Mouse (Mus musculus) CD4-positive, CD25-positive, alpha-beta regulatory T cell (primary cell): ENCODE results near the gene 4632433K11Rik. TPM values are rescaled to one million over a fixed set of nuclear protein-coding genes. Genes with fewer than 3 reads are reported as not detected.

Experiments
- polyA plus RNA-seq: library from polyadenylated mRNA; unstranded; fragments of 100-300 nt; shearing (Covaris generic); gene quantifications from one replicate; pipeline ENCODE4 v1.2.1, GENCODE M21; 2017

4632433K11Rik gene
- not detected for polyA plus RNA-seq

DNA sequence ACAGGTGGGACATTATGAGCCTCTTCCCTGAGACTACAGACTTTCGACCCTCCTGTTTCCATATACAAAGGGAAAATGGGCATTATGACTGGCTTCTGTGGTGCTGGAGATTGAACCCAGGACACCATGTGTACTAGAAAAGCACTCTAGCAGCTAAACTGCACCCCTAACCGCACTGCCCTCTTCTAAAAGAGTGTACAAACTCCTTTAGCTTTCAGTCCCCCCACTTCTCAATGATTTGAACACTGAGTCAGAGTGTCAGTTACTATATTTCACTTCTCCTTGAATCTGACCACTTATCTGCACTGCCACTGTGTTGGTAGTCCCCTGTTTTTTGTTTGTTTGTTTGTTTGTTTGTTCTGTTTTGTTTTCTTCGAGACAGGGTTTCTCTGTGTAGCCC lies at the start of gene 4632433K11Rik:
TSS of gene 4632433K11Rik (plus strand) at position 301 of the 400 bp plus-strand sequence.

DNA sequence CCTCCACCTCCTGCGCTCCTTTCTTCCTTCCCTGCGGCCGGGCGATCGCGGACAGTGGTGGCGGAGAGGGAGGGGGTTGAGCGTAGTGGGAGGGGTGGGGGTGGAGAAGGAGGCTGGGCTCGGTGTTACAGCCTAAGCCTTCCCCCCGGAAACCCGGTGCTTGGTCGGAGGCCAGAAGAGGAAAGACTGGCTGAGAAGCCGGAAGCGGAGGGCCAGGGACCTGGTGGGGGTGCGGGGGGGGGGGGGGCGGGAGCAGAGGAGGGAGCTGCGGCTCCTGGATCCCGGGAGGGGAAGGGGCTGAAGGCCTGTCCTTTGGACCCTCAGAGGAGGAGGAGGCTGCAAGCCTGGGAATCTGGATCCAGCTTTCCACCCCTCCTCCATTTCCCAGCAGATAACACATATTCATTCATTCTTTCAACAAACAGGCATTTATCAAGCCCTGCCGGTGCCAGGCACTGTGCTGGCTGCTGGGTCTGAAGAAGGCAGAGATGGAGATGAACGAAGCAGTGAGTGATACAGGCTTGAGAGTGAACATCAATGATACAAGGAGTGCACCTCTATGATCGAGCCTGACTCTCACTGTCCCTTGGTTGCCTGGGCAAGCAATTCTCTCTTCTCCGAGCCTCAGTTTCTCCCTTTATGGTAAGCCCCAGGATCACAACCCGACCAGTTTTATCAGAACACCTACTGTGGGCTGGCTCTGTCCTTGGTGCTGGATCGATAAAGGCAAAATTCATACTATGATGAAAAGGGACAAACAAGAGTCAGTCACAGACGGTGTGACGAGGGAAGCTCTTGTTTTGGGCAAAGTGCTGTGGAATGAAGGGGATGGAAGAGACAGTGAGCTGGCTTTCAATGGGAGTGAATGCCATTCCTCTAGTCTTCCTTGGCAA lies 37.7 kb upstream of the 4632433K11Rik start, which contains the start of gene Zfp579:
TSS of gene Zfp579 (minus strand) at position 156 of the 893 bp plus-strand sequence.

DNA sequence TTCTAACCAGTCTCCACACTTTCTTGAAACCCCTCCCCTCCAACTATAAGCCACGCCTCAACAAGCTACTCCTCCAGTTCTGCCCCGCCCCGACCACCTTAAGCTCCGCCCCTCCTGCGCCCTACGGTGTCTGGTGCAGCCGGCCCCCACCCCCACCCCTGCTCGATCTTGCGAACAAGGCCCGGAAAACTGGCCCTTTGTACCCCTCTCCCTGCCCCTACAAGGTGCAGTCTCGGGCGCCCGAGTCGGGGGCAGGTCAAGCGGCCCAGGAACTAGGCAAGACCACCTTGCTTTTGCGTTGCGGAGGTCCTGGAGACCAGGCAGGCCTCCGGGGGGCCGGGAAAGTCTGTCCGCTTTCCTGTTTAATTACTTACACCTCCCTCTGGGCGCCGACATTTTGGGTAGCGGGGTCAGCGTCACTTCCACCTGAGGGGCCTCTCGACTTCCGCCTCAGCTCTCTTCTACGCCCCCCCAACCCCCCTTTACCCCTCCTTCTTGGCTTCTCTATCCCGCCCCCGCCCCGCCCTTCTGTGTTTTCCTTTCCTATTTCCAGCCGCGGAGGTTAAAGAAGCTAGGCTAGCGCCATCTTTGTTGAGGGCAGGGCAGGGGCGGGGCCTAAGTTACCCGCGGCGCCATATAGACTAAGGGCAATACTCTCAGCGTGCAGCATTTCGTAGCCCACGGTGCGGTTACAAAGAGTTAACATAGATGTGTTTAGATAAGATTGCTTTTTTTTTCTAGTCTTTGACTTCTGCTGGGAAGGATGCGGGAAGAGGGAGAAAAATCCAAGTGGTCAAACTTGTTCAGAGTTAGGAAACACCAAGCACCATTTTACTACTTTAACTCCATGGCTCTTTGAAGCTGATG lies 19.4 kb upstream of the 4632433K11Rik start, which contains the start of the genes Zfp524 and Fiz1:
TSS of gene Zfp524 (plus strand) at position 165 of the 867 bp plus-strand sequence.
TSS of gene Fiz1 (minus strand) at position 447 of the 867 bp plus-strand sequence.

DNA sequence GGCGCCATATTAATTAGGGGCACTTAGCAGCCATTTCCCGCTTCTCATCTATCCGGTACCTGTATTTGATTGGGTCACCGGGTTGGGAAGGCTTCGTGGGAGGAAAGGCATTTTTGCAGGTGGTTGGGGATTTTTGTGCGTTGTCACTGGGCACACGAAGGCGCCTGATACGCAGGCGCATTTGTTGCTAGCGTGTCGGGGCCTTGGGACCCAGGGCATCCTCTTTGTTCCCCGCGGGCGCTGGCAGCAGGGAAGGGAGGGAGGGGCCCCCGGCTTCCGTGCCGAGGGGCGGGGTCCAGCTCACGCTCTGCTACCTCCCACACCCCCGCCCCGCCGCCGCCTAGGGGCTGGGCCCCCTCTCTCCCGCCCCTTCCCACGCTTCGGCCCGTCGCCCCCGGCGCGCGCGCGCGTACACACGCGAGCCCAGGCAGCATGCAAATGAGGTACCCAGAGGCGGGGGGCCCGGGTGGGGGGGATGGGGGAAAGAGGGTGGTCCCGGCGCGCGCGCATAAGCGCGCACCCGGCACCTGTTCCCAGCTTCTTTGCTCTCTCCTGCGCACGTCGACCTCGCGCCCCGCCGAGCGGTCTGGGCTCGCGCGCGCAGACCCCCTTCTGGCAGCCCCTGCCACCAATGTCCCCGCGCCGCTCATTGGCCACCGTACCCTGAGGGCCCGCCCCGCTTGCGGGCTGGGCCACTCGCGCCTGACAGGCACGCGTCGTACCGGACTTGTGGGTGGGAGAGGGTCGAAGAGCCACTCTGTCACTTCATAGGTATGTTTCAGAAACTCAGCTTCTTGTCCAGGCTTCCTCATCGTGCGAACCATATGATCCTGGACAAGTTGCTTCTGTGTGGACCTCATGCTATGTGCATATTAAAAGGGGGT lies 18.6 kb upstream of the 4632433K11Rik start, which contains the start of gene Gm44973:
TSS of gene Gm44973 (plus strand) at position 379 of the 884 bp plus-strand sequence.

DNA sequence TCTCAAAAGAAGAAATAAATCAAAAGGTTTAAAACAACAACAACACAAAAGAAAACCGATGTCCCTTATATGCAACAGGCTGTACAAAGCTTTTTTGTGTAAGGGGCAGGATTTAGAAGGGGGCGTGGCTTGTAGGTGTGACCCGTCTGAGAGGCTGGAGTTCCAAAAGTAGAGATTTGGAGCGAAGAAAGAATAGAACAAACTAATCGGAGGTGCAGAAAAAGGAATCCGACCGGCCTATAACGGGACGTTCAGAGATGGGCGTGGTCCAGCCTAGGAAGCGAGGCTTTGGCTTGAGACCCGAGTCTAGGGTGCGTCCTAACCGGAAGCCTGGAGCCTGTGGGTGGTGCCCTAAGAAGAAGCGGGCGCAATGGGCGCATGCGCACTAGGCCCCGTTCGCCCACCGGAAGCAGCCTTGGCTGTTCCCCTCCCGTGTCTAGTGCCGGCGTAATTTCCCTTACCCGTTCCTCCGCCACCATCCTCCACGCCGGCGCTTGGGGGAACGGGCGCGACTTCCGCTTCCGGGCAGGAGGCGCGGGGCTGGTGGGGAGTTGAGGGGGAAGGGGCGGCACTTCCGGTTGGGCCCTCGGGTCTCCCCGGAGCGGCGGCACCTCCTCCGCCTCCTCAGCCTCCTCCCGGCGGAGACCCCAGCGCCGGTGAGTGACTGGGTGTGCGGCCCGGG lies 13.8 kb upstream of the 4632433K11Rik start, which contains the start of the genes Zfp865 and Ccdc106:
TSS of gene Zfp865 (plus strand) at position 377 of the 682 bp plus-strand sequence.
TSS of gene Ccdc106 (plus strand) at position 554 of the 682 bp plus-strand sequence.

DNA sequence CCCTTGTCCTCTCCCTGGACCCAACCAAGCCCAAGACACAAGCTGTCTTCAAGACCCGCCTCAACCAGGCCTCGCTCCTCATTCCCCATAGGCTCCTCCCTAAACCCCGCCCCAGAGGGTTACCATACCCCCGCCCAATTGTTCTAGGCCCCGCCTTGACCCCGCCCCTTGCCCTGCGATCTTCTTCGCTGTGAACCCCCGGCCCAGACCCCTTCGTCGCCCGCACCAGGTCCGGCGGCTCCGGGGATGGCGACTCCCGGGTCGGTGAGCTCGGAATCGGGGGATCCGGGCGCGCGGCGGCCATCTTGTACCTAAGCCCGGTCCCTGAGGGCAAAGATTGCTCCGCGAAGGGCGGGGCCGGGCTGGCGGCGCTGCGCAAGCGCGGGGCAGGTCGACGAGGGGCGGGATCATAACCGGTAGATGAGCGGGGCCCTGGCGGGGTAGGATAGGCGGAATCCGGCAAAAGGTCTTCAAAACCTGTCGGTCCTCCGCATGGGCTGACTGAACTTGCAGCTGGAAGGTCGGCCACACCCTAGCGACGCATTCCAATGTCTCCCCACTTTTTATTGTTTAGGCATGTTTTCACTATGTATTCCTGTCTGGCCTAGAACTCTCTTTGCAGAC lies 4.3 kb downstream of the 4632433K11Rik start, which contains the start of gene Zfp784:
TSS of gene Zfp784 (minus strand) at position 338 of the 624 bp plus-strand sequence.

DNA sequence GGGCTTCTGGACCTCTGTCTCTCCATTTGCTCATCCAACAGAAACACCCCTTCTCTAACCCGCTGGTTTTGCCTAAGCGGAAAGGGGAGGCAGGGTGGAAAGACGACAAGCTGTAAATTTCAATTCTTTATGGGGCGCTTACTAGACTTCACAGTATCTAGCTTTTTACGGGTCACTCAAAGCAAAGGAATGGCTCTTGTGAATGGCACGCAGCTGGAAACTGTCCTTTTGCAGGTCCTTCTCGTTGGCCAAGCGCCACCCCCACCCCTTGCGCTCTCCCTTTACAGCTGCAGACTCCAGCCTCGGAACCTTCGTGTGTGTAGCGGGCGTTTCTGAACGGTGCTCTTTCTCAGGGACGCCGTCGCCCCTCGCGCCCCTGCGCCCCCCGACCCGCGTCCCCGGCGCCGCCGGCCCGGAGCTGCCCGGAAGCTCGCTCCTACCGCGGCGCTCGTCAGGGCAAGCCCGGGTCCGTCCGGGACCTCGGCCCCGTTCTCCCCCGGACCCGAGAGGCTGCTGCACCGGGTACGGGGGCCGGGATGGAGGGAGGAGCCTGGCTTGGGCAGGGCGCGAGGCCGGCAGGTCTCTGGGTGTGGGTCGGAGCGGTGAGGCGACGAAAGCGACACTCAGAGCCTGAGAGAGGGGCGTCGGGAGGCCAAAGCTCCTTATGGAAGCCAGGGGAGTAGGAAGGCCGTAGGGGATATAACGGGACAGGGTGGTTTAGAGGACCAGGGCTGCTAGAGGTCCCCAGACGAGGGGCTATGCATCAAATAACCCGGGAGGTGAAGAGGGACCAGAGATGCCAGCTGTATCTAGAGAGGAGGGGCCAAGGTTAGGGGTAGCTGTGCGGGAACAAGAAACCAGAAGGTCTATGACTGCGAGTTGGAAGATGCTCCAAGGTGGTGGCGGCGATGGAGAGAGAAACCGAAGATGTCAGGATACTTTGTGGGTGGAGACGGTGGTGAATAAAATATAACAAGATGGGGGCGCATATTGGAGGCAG lies 17.6 kb downstream of the 4632433K11Rik start, which contains the start of gene Zfp580:
TSS of gene Zfp580 (plus strand) at position 346 of the 1,000 bp plus-strand sequence.

DNA sequence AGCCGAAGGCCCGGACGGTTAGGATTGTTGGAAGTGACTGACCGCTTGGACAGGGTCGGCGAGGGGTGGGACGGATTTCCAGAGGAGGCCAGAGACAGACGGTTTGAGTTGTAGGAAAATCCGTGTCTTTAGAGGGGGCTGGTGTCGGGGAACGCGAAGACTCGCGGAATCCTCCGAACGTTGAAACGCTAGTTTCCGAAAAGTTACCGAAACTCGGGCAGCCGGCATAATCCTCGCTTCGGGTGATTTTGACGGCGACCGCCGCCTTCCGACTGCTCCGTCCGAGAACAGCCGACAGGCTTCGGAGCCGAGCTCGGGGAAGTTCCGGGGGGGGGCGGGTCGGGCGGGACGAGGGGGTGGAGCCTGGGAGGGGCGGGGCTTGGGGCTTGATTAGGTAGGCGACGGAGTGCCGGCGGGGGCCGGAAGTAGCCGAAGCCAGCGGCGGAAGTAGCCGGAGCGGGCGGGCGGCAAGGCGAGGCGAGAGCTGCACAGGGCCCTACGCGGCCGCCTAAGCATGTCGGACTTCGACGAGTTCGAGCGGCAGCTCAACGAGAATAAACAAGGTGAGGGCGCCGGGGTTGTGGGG lies 27.9 kb downstream of the 4632433K11Rik start, which contains the start of gene U2af2:
TSS of gene U2af2 (plus strand) at position 370 of the 586 bp plus-strand sequence.

DNA sequence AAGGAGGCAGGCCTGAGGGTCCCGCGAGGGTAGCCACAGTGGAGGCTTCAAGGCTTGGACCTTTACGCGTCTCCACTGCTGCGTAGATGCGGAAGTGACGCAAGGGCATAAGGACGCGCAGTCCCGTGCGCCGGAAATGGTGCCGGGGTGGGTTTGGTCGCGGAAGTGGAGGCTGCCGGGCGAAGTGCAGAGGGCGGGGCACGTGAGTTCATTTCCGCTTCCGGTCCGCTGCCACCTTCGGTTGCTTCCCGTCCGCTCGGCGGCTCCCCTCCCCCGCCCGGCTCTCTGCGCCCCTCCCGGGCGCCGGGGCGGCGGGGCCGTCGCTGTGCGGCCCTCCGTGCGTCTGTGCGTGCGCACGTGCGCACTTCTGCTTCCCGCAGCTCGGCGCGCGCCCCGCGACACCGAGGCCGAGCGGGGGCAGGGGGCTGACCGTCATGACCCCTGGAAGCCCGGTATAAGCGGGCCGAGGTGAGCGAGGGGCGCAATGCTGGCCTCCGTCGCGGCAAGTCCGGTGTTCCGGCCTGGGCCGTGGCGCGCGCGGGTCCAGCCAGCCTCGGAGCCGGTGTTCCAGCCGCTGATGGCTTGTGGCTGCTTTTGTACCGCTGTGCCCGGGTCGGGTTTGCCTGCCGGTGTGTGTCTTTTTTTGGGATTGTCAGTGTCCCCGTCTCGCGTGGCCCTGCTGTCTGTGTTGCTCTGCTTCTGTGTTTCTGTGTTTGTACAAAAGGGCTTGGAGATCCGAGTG lies 46.3 kb downstream of the 4632433K11Rik start, which contains the start of gene Epn1:
TSS of gene Epn1 (plus strand) at position 226 of the 742 bp plus-strand sequence.

Other genes starting within 250 kb of the 4632433K11Rik start
- gene Tmem238, start 244.5 kb upstream of the 4632433K11Rik start, polyA plus RNA-seq = 13.4 TPM
- gene Rpl28, start 241.2 kb upstream of the 4632433K11Rik start, polyA plus RNA-seq = 323 TPM
- gene Ube2s, start 221.5 kb upstream of the 4632433K11Rik start, polyA plus RNA-seq = 106 TPM
- gene Shisa7, start 189.4 kb upstream of the 4632433K11Rik start, polyA plus RNA-seq = not detected
- gene Isoc2b, start 163.9 kb upstream of the 4632433K11Rik start, polyA plus RNA-seq = 33.3 TPM
- 1.1 TPM for gene Isoc2a, start 157.0 kb upstream of the 4632433K11Rik start, polyA plus RNA-seq
- not detected for gene Gm36210, start 127.6 kb upstream of the 4632433K11Rik start, polyA plus RNA-seq
- 2.6 TPM for gene Zfp628, start 118.9 kb upstream of the 4632433K11Rik start, polyA plus RNA-seq
- 0.79 TPM for gene Nat14, start 112.1 kb upstream of the 4632433K11Rik start, polyA plus RNA-seq
- gene Ssc5d, start 108.3 kb upstream of the 4632433K11Rik start, polyA plus RNA-seq = 0.17 TPM
- 0.25 TPM for gene Sbk2, start 69.7 kb upstream of the 4632433K11Rik start, polyA plus RNA-seq
- not detected for gene Sbk3, start 63.0 kb upstream of the 4632433K11Rik start, polyA plus RNA-seq
- gene Zfp579, start 38.0 kb upstream of the 4632433K11Rik start, polyA plus RNA-seq = 25.9 TPM
- gene Zfp524, start 19.7 kb upstream of the 4632433K11Rik start, polyA plus RNA-seq = 26.5 TPM
- gene Fiz1, start 19.4 kb upstream of the 4632433K11Rik start, polyA plus RNA-seq = 46.1 TPM
- 11.4 TPM for gene Gm44973, start 18.6 kb upstream of the 4632433K11Rik start, polyA plus RNA-seq
- gene Zfp865, start 13.7 kb upstream of the 4632433K11Rik start, polyA plus RNA-seq = 11.8 TPM
- not detected for gene Ccdc106, start 13.6 kb upstream of the 4632433K11Rik start, polyA plus RNA-seq
- 3.6 TPM for gene Zfp784, start 4.3 kb downstream of the 4632433K11Rik start, polyA plus RNA-seq
- gene Zfp580, start 17.4 kb downstream of the 4632433K11Rik start, polyA plus RNA-seq = 7.4 TPM
- 113 TPM for gene U2af2, start 28.0 kb downstream of the 4632433K11Rik start, polyA plus RNA-seq
- 35.8 TPM for gene Epn1, start 46.1 kb downstream of the 4632433K11Rik start, polyA plus RNA-seq
- not detected for gene Rfpl4, start 82.8 kb downstream of the 4632433K11Rik start, polyA plus RNA-seq
- gene Rasl2-9, start 91.8 kb downstream of the 4632433K11Rik start, polyA plus RNA-seq = 0.31 TPM
- gene Vmn1r55, start 115.6 kb downstream of the 4632433K11Rik start, polyA plus RNA-seq = 0.07 TPM
- not detected for gene Vmn1r56, start 162.6 kb downstream of the 4632433K11Rik start, polyA plus RNA-seq
- not detected for gene Vmn1r57, start 184.4 kb downstream of the 4632433K11Rik start, polyA plus RNA-seq